Mouse (Mus musculus) embryonic facial prominence, embryonic 14.5 days (tissue): ENCODE measurements around the gene Idi1. TPM values are rescaled to one million over a fixed set of nuclear protein-coding genes. Genes with fewer than 3 reads are reported as not detected.
A peak's percentile ranks its signal among the peaks of the same experiment; 100 is the strongest.
"Not testable (repeated sequence)": the region's sequence is repeated elsewhere in the genome, so short reads cannot be mapped to it uniquely, and the experiment has no call there.

ENCODE experiments used
- ATAC-seq: fragments of 200-750 bp; cut with Nextera tagmentation; 2 replicates; pipeline ENCODE4 v1.8.0; 2017; ENCODE audit warnings: low read depth, moderate number of reproducible peaks, moderate TSS enrichment
- DNase-seq: peaks from one replicate; pipeline ENCODE4 v3.0.0-alpha.2; 2015; ENCODE audit warnings: low spot score
- H3K27ac ChIP-seq: fragments of 300-500 bp; sonication (generic); replicated peaks from 2 replicates; pipeline ENCODE4 v1.5.1; 2014; ENCODE audit warnings: low read depth, mild to moderate bottlenecking, low read length, moderate library complexity
- H3K27me3 ChIP-seq: fragments of 300-500 bp; sonication (generic); replicated peaks from 2 replicates; pipeline ENCODE4 v1.6.1; 2014; ENCODE audit warnings: low read length; ENCODE audit not compliant: control insufficient read depth, insufficient read depth
- H3K36me3 ChIP-seq: fragments of 300-500 bp; sonication (generic); 2 replicates; pipeline ENCODE4 v1.6.1; 2014; ENCODE audit warnings: low read length, mixed read lengths; ENCODE audit not compliant: control insufficient read depth, insufficient read depth
- H3K4me1 ChIP-seq: fragments of 300-500 bp; sonication (generic); 2 replicates; pipeline ENCODE4 v1.6.1; 2014; ENCODE audit warnings: antibody characterized with exemption, low read length; ENCODE audit not compliant: control insufficient read depth, insufficient read depth
- H3K4me2 ChIP-seq: fragments of 300-500 bp; sonication (generic); 2 replicates; pipeline ENCODE4 v1.6.1; 2014; ENCODE audit warnings: low read depth, mild to moderate bottlenecking, low read length, moderate library complexity, mixed read lengths
- H3K4me3 ChIP-seq: fragments of 300-500 bp; sonication (generic); 2 replicates; pipeline ENCODE4 v1.5.1; 2014; ENCODE audit warnings: low read depth, mild to moderate bottlenecking, low read length
- H3K9ac ChIP-seq: fragments of 300-500 bp; sonication (generic); 2 replicates; pipeline ENCODE4 v1.6.1; 2014; ENCODE audit warnings: low read depth, mild to moderate bottlenecking, low read length, moderate library complexity, mixed read lengths
- H3K9me3 ChIP-seq: fragments of 300-500 bp; sonication (generic); 2 replicates; pipeline ENCODE4 v1.6.1; 2016; ENCODE audit warnings: low read length; ENCODE audit not compliant: control insufficient read depth
- WGBS: fragments of 180-500 bp; shearing (Covaris S2); extraction: QIAGEN DNeasy Blood & Tissue Kit; methylation state at CpG from one replicate; pipeline ENCODE4 v1.1.7; 2014; 5-methylcytosine and 5-hydroxymethylcytosine counted together
- polyA plus RNA-seq: library from polyadenylated mRNA; unstranded; fragments of >200 nt; fragmentation: Nextera tagmentation; extraction: Ambion mirVana; gene quantifications from 2 replicates; pipeline ENCODE4 v1.2.1, GENCODE M21; 2014

Gene Idi1
- polyA plus RNA-seq, 1 experiment from 2014 or later, result 53.8 TPM

DNA sequence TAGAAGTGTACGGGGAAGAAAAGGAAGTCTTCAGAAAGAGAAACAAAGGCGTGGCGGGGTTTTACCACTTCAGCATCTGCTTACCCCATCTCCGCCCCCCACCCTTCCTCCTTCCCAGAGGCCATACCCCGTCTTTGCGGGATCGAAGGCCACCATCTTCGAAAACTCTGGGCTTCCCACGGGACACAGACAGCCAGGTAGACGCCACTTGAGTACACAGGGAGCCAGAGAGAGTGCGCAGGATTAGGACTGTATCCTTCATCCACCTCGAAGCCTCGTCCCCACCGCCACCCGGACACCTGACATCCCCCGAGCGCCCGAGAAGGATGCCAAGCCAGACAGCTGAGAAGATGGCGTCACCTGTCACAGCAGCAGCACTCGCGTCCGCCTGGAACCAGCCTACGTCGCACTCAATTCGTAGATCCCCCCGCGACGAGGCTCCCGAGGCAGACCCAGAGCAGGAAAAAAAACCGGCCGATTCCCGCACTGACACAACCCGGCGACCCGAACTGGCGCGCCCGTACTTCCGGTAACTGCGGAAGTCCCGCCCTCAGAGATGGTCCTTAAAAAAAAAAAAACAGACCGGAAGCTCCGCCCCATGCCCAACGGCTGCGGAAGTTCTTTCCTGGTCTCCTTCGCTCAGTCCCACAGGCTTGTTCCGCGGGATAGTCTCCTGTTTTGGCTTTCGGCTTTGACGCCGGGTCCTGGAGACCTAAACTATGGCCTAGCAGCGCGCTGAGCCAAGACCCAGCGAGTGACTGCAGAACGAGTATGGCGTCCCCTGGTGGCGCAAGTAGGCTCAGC, 14.6 kb upstream of the Idi1 start:
- DNase-seq (peak; percentile 96), ATAC-seq (peak; percentile 96)
- WGBS, result under 1% methylated on average over 57 of the region's 57 CpGs
- peaks cover 13% of the 10 kb centered on the region; the same call in 1 of the 2 replicates for H3K4me1 ChIP-seq
- no peaks in the 10 kb centered on the region for H3K36me3 ChIP-seq
- H3K9ac ChIP-seq, result peak overlapping the region; percentile 88
- peak overlapping the region; percentile 98 for H3K27ac ChIP-seq
- peak overlapping the region; percentile 76 for H3K4me2 ChIP-seq
- no peaks in the 10 kb centered on the region for H3K27me3 ChIP-seq
- H3K4me3 ChIP-seq, result peak overlapping the region; percentile 88
- no peaks in the 10 kb centered on the region for H3K9me3 ChIP-seq

DNA sequence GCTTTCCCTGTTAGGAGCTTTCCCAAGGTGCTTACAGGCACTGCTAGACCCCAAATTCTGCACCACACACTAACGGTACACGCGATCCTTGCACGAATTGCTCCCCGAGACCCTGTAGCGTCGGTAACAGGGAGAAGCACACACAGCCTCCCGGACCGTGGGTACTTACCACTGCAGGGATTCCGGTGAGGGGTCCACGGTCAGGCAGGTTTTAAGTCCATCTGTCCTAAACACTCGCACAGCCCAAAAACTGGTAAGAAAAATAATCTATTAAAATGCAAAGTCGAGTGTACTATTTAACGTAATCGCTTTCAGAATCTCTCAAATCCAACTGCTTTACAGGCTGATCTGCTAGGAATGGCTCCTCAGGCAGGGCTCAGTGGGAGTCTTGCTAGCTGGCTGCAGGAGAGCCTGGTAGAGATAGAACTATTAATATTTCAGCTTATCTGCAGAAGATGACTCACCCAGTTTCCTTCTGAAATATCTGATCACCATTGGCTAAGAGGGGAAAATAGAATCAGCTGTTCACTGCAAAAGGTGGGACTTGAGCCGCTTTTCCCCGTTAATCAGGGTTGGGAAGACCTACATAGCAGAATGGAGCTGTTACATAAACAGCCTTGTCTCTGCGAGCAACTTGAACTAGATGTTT, 13.9 kb upstream of the Idi1 start, which contains the start of gene Wdr37:
Gene Wdr37, minus strand, starts transcription at position 596 of the 649 bp plus-strand sequence.
- Histone ChIP-seq H3K4me3 (peak within 1 kb of the TSS; percentile 88), H3K36me3 (no peaks in the 10 kb centered on the region), H3K27ac (peak within 1 kb of the TSS; percentile 98), H3K4me2 (peak within 1 kb of the TSS; percentile 76), H3K9me3 (no peaks in the 10 kb centered on the region), H3K4me1 (peaks cover 13% of the 10 kb centered on the region; the same call in 1 of the 2 replicates), H3K9ac (peak within 1 kb of the TSS; percentile 88), H3K27me3 (no peaks in the 10 kb centered on the region)
- WGBS, result under 1% methylated on average over 18 of the region's 18 CpGs
- DNase-seq (peak; percentile 34), ATAC-seq (peak; percentile 51)

DNA sequence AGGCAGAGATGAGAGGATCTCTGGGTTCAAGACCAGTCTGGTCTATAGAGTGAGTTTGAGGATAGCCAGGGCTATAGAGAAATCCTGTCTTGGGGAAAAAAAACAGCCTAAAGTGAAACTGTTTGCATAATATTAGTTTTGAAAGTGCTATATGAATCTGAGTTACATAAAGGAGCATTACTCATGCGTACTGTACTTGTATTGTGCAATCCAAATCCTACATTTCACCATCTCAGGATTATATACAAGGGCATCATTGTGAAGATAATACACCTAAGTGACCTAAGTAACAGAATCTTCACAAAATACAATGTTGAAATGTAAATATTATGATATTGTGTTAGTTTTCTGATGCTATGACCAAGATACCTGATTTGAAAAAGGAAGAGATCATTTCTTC, 11.5 kb upstream of the Idi1 start:
- H3K27ac ChIP-seq, result no peak overlapping the region
- ATAC-seq (no peak), DNase-seq (no peak)
- H3K4me1 ChIP-seq, result peaks cover 13% of the 10 kb centered on the region; the same call in 1 of the 2 replicates
- H3K4me2 ChIP-seq, result no peak overlapping the region
- WGBS, result 87% methylated on average over 1 of the region's 1 CpGs
- H3K9ac ChIP-seq, result no peak overlapping the region
- no peaks in the 10 kb centered on the region for H3K36me3 ChIP-seq
- no peaks in the 10 kb centered on the region for H3K9me3 ChIP-seq
- H3K4me3 ChIP-seq, result no peak overlapping the region
- no peaks in the 10 kb centered on the region for H3K27me3 ChIP-seq

DNA sequence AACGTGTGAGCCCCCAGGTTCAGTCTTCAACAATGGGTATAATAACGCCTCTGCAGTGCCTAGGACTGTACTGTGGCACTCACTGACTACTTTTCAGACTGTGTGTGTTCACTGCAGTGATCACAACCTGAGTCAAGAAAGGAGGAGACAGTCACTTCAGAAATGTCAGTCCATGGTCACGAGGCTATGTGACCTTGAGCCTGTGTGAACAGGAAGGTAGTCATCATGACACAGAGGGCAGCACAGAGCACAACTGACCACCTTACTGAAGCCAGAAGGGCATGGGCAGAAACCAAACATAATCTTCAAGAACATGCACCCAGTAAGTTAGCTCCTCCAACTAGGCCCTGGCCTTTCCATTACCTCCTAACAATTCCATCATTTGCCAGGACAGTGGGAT, 3.7 kb upstream of the Idi1 start:
- Histone ChIP-seq H3K27me3 (no peaks in the 10 kb centered on the region), H3K4me1 (no peaks in the 10 kb centered on the region), H3K36me3 (no peaks in the 10 kb centered on the region), H3K4me2 (no peak overlapping the region), H3K9ac (no peak overlapping the region), H3K9me3 (no peaks in the 10 kb centered on the region), H3K4me3 (no peak overlapping the region), H3K27ac (no peak overlapping the region)
- DNase-seq (no peak), ATAC-seq (no peak)
- WGBS, result 60% methylated on average over 3 of the region's 3 CpGs

DNA sequence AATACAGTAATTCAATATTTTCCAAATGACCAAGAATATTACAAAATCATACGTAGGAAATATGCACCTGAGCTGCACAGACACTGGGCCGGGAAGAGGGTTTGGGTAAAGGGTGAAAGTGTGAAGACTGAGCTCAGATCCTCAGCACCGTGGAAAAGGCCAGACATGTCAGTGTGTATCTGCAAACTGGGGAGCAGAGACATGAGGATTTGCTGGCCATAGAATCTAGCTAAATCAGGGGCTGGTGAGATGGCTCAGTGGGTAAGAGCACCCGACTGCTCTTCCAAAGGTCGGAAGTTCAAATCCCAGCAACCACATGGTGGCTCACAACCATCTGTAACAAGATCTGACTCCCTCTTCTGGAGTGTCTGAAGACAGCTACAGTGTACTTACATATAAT, 1.4 kb upstream of the Idi1 start:
- H3K36me3 ChIP-seq, DNase-seq, H3K27ac ChIP-seq, H3K27me3 ChIP-seq, H3K4me2 ChIP-seq, H3K9ac ChIP-seq, H3K4me3 ChIP-seq, H3K9me3 ChIP-seq, ATAC-seq, H3K4me1 ChIP-seq: not testable (repeated sequence)
- WGBS, result 79% methylated on average over 4 of the region's 5 CpGs

DNA sequence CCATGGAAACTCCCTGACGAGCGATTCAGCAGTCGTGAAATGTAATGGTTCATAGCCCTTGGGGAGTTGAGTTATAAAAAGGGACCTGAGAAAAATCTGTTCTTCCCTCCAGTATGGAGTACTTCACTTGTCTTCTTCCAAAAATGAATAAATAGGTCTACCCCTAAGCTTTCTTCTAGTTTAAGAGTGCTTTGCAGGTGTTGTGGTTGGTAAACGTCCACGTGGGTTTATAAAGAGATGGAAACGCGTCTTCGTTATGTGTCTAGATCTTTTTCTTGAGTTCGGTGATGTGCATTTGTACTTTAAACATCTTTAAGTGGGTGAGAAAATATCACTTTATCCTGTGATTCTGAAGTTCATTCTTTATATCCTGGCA, 872 bp downstream of the Idi1 start:
- 2% methylated on average over 9 of the region's 9 CpGs for WGBS
- H3K9me3 ChIP-seq, result no peaks in the 10 kb centered on the region
- H3K27ac ChIP-seq, result peak overlapping the region; percentile 80; the same call in 1 of the 2 replicates
- ATAC-seq, result no peak
- no peaks in the 10 kb centered on the region for H3K27me3 ChIP-seq
- peaks cover 4% of the 10 kb centered on the region; the same call in 1 of the 2 replicates for H3K4me1 ChIP-seq
- peak overlapping the region; percentile 55 for H3K4me3 ChIP-seq
- no peak for DNase-seq
- peak overlapping the region; percentile 61 for H3K4me2 ChIP-seq
- peaks cover 21% of the 10 kb centered on the region for H3K36me3 ChIP-seq
- H3K9ac ChIP-seq, result peak overlapping the region; percentile 65

DNA sequence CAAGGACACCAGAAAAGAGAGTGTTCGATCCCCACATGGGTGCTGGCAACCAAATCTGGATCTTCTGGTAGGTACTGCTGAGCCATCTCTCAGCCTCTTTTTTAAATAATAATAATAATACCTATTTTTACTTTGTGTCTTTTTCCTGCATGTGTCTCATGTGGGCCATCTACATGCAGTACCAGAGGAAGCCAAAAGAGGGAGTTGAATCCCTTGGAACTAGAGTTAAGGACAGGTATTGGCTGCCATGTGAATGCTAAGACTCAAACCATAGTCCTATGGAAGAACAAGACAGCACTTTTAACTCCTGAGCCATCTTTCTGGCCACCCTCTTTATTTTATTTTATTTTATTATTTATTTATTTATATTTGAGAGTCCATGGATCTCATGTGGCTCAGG, 3.3 kb downstream of the Idi1 start:
- Histone ChIP-seq H3K36me3 (peaks cover 33% of the 10 kb centered on the region), H3K4me1 (peaks cover 4% of the 10 kb centered on the region; the same call in 1 of the 2 replicates), H3K9ac (no peak overlapping the region), H3K27ac (no peak overlapping the region), H3K27me3 (no peaks in the 10 kb centered on the region), H3K9me3 (no peaks in the 10 kb centered on the region), H3K4me3 (no peak overlapping the region), H3K4me2 (no peak overlapping the region)
- ATAC-seq (no peak), DNase-seq (peak; percentile 5)
- WGBS, result 95% methylated on average over 1 of the region's 1 CpGs

DNA sequence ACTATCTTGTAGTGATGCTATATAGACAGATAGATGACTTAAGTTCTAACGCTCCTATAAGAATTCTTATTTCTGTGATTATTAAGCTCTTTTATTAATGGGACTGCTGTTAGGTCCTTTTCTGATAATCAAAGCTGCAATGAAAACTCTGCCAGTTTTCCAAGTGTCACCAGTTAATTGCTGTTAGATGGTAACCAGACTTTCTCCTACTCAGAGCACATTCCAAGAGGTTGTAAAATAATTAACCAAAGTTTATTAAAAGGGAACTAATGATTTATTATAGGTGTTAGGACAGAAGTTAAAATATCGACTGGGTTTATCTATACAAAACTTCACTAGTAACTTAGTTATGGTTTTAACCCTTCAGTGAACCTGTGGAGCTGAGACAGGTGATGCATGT, 20.7 kb downstream of the Idi1 start:
- not testable (repeated sequence) for H3K4me3 ChIP-seq, H3K27me3 ChIP-seq, H3K27ac ChIP-seq, H3K36me3 ChIP-seq, ATAC-seq, H3K4me1 ChIP-seq, H3K9ac ChIP-seq, H3K4me2 ChIP-seq, DNase-seq
- H3K9me3 ChIP-seq, result peaks cover 15% of the 10 kb centered on the region; the same call in 1 of the 2 replicates
- WGBS, result 89% methylated on average over 2 of the region's 2 CpGs
